Mouse (Mus musculus) midbrain, embryonic 14.5 days (tissue): ENCODE data around the gene Ppp1r37. TPM values are rescaled to one million over a fixed set of nuclear protein-coding genes. Genes with fewer than 3 reads are reported as not detected.

ENCODE experiments used
- ATAC-seq: fragments of 200-750 bp; cut with Nextera tagmentation; 2 replicates; pipeline ENCODE4 v1.8.0; 2017; ENCODE audit warnings: moderate number of reproducible peaks, moderate library complexity; ENCODE audit not compliant: low FRiP score, low TSS enrichment
- DNase-seq: peaks from one replicate; pipeline ENCODE4 v3.0.0-alpha.2; 2015
- H3K27ac ChIP-seq: fragments of 300-500 bp; sonication (generic); replicated peaks from 2 replicates; pipeline ENCODE4 v1.5.1; 2014; ENCODE audit warnings: mild to moderate bottlenecking, low read depth, low read length, moderate library complexity
- H3K27me3 ChIP-seq: fragments of 300-500 bp; sonication (generic); 2 replicates; pipeline ENCODE4 v1.6.1; 2014; ENCODE audit warnings: low read length, control low read depth, mixed read lengths; ENCODE audit not compliant: control insufficient read depth, insufficient read depth
- H3K36me3 ChIP-seq: fragments of 300-500 bp; sonication (generic); 2 replicates; pipeline ENCODE4 v1.6.1; 2014; ENCODE audit warnings: low read length, control low read depth; ENCODE audit not compliant: control insufficient read depth, insufficient read depth
- H3K4me1 ChIP-seq: fragments of 300-500 bp; sonication (generic); 2 replicates; pipeline ENCODE4 v1.6.1; 2014; ENCODE audit warnings: mild to moderate bottlenecking, antibody characterized with exemption, low read length, control low read depth; ENCODE audit not compliant: control insufficient read depth, insufficient read depth
- H3K4me2 ChIP-seq: fragments of 300-500 bp; sonication (generic); 2 replicates; pipeline ENCODE4 v1.6.1; 2014; ENCODE audit warnings: mild to moderate bottlenecking, low read length, moderate library complexity
- H3K4me3 ChIP-seq: fragments of 300-500 bp; sonication (generic); replicated peaks from 2 replicates; pipeline ENCODE4 v1.5.1; 2014; ENCODE audit warnings: low read depth, low read length
- H3K9ac ChIP-seq: fragments of 300-500 bp; sonication (generic); replicated peaks from 2 replicates; pipeline ENCODE4 v1.6.1; 2014; ENCODE audit warnings: mild to moderate bottlenecking, low read length, moderate library complexity
- H3K9me3 ChIP-seq: fragments of 300-500 bp; sonication (generic); 2 replicates; pipeline ENCODE4 v1.6.1; 2016; ENCODE audit warnings: low read length, control low read depth, mixed read lengths; ENCODE audit not compliant: control insufficient read depth
- WGBS: fragments of 180-500 bp; shearing (Covaris S2); extraction: QIAGEN DNeasy Blood & Tissue Kit; methylation state at CpG from one replicate; pipeline ENCODE4 v1.1.7; 2014; 5-methylcytosine and 5-hydroxymethylcytosine counted together
- polyA plus RNA-seq: library from polyadenylated mRNA; unstranded; fragments of >200 nt; fragmentation: Nextera tagmentation; extraction: Ambion mirVana; gene quantifications from 2 replicates; pipeline ENCODE4 v1.2.1, GENCODE M21; 2014

Ppp1r37 gene
- polyA plus RNA-seq, 1 experiment from 2014 or later = 9.5 TPM

DNA sequence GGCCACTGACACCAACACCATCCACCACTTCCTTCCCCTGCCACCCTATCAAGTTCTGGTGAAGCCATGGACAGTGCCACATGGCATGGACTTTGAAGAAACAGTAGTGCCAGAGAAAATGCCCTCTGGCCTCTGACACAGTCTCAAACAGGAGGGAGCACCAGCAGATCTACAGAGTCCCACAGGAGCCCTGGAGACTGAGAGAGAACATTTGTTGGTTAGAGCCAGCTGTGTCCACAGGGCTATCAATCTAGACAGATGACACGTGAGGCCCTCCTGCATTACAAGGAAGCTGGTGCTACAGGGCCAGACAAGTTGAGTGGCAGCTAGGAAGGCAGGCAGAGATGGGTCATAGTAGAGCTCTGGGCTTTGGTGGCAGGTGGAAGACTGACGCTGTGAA is 10.4 kb downstream of the Ppp1r37 start:
- Histone ChIP-seq H3K27me3 (no peaks in the 10 kb centered on the region), H3K9ac (no peak overlapping the region), H3K4me2 (no peak overlapping the region), H3K27ac (no peak overlapping the region), H3K4me3 (no peak overlapping the region), H3K4me1 (no peaks in the 10 kb centered on the region), H3K9me3 (no peaks in the 10 kb centered on the region), H3K36me3 (peaks cover 24% of the 10 kb centered on the region)
- ATAC-seq (no peak), DNase-seq (no peak)
- 82% methylated on average over 2 of the region's 2 CpGs for WGBS

DNA sequence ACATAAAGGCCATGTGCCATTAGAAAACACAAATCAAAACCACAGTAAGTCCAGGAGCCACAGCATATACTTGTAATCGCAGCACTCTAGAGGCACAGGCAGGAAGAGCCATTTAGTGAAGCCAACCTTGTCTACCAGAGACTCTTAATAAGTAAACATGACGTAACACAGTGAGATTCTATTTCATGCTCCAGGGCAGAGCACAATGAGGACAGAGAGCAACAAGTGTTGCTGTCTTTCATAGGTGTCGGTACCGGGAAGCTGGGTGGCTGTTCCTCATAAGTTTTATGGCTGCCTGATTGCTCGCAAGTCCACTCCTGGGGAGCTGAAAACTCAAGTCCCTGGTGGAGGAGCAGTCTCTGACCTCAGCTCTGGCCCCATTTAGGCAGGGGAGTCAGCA is 11.2 kb downstream of the Ppp1r37 start:
- peaks cover 19% of the 10 kb centered on the region for H3K36me3 ChIP-seq
- no peak overlapping the region for H3K9ac ChIP-seq
- WGBS = 87% methylated on average over 5 of the region's 5 CpGs
- H3K27ac ChIP-seq = no peak overlapping the region
- ATAC-seq (no peak), DNase-seq (no peak)
- no peaks in the 10 kb centered on the region for H3K27me3 ChIP-seq
- H3K9me3 ChIP-seq = no peaks in the 10 kb centered on the region
- H3K4me1 ChIP-seq = no peaks in the 10 kb centered on the region
- no peak overlapping the region for H3K4me2 ChIP-seq
- H3K4me3 ChIP-seq = no peak overlapping the region

DNA sequence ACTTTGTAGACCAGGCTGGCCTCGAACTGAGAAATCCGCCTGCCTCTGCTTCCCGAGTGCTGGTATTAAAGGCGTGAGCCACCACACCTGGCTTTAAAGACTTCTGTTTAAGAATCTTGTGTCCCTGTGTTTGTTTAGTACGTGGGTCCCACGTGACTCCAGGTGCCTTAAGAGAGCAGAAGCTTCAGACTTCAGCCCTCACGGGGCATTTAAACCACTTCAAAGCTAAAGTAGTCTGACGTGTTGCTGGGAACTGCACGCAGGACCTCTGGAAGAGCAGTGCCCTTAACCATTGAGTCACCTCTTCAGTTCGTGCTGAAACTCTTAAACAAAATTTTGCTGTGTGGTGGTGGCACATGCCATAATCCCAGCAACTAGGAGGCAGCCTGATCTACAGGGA is 13.5 kb downstream of the Ppp1r37 start:
- no peak overlapping the region for H3K9ac ChIP-seq
- ATAC-seq (no peak), DNase-seq (no peak)
- no peak overlapping the region for H3K27ac ChIP-seq
- no peaks in the 10 kb centered on the region for H3K4me1 ChIP-seq
- H3K4me2 ChIP-seq = no peak overlapping the region
- H3K27me3 ChIP-seq = no peaks in the 10 kb centered on the region
- H3K36me3 ChIP-seq = peaks cover 8% of the 10 kb centered on the region; the same call in 1 of the 2 replicates
- no peaks in the 10 kb centered on the region for H3K9me3 ChIP-seq
- whole genome bisulfite sequencing = 92% methylated on average over 10 of the region's 10 CpGs
- H3K4me3 ChIP-seq = no peak overlapping the region

DNA sequence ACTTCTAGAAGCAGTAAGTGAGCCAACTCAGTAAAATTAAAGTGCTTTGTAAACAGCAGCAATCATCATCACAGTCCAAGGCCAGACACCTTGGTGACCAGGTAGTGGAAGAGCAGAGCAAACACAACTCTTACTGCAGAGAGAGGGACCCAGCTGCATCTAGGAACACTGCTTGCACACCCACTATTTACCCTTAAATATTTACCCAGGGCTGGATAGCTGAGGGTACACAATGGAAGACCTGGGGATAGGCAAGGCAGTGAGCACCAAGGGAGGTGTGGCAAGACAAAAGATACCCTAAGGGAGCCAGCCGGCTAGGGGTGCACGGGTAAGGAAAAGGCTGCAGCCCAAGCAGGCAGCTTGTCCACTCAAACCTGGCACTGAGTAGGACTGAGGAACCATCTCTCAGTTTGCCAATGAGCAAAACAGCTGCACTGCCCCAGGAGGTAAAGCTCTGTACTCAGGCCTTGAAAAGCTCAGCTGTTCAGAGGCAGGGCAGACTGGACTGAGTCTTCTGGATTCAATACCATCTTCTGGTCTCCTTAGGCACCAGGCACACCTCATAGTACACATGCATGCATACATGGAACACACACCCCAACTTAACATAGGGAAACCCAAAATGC is 15.4 kb downstream of the Ppp1r37 start:
- no peak overlapping the region for H3K27ac ChIP-seq
- H3K36me3 ChIP-seq = 0 out of 2 replicates have a peak, but pooled peaks cover under 1% of the 10 kb centered on the region
- no peaks in the 10 kb centered on the region for H3K27me3 ChIP-seq
- DNase-seq (no peak), ATAC-seq (no peak)
- H3K4me3 ChIP-seq = no peak overlapping the region
- no peaks in the 10 kb centered on the region for H3K9me3 ChIP-seq
- H3K4me2 ChIP-seq = no peak overlapping the region
- 48% methylated on average over 2 of the region's 2 CpGs for WGBS
- H3K4me1 ChIP-seq = peaks cover 4% of the 10 kb centered on the region; the same call in 1 of the 2 replicates
- no peak overlapping the region for H3K9ac ChIP-seq

DNA sequence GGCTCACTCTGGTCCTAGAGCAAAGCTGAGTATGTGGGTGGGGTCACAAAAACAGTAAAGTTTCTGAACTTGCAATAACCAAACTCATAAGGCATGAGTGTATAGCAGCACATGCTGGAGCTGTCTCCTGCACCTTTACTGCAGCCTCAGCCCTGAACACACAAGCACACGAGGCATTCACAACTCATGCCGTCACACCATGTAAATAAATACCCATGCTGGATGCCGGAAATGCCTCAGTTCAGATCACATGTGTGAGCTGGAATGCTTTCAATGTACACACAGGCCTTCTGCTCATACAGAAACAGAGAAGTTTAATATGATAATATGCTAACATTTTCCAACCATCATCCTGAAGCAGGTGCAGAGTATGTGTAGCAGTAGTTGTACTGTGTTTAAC is 16.9 kb downstream of the Ppp1r37 start:
- Histone ChIP-seq H3K36me3 (no peaks in the 10 kb centered on the region), H3K27me3 (no peaks in the 10 kb centered on the region), H3K4me2 (no peak overlapping the region), H3K9ac (no peak overlapping the region), H3K27ac (no peak overlapping the region), H3K4me3 (no peak overlapping the region), H3K9me3 (no peaks in the 10 kb centered on the region), H3K4me1 (peaks cover 11% of the 10 kb centered on the region; the same call in 1 of the 2 replicates)
- DNase-seq (no peak), ATAC-seq (no peak)
- WGBS = 84% methylated on average over 3 of the region's 3 CpGs

DNA sequence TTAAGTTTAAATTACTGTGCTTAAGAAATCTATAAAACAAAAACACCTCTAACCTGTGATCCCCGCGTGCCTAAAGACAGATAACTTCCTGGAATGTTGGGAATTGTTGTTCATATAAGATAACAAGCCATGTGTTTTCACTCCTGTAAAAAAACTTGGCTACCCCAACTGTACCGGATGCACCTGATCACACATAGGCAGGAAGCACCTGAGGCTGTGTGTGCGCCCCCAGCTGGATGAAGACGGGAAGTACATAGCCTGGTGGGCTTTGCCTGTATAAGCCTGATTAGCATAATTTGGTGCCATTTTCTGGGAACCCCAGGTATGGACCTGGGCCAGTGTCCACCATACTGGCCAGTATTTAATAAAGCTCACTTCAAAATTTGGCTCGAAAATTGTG is 19.3 kb downstream of the Ppp1r37 start:
- Histone ChIP-seq H3K4me3 (no peak overlapping the region), H3K27ac (no peak overlapping the region), H3K9me3 (no peaks in the 10 kb centered on the region), H3K4me1 (peaks cover 11% of the 10 kb centered on the region; the same call in 1 of the 2 replicates), H3K9ac (no peak overlapping the region), H3K4me2 (no peak overlapping the region), H3K36me3 (no peaks in the 10 kb centered on the region), H3K27me3 (no peaks in the 10 kb centered on the region)
- WGBS = 63% methylated on average over 6 of the region's 6 CpGs
- DNase-seq (no peak), ATAC-seq (no peak)

DNA sequence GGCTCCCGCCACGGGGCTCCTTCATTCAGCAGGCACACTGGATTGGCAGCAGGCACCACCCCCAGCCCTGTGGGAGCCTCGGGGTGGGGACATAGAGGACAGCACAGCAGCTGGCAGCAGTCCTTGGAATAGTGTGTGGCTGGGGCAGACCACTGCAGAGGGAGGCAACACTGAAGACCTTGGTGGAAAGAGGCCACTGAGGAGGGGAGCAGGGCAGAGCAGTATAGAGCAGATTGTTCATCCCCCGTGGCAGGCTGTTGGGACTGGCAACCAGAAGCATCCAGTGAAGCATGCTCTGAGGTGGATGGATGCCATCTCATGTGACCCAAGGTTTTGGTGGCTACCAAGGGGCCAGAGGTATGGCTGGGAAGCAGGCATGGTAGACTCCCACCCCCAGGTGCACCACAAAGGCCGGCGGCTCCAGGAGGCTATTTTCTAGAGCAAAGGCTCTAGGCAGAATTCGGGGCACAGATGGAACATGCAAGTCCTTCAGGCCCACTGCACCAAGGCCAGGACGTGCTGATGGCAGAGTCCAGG is 20.7 kb downstream of the Ppp1r37 start:
- Histone ChIP-seq H3K36me3 (no peaks in the 10 kb centered on the region), H3K9ac (no peak overlapping the region), H3K27ac (peak overlapping the region; percentile 38; the same call in 1 of the 2 replicates), H3K9me3 (no peaks in the 10 kb centered on the region), H3K4me2 (no peak overlapping the region), H3K27me3 (no peaks in the 10 kb centered on the region), H3K4me3 (no peak overlapping the region), H3K4me1 (peaks cover 11% of the 10 kb centered on the region; the same call in 1 of the 2 replicates)
- peak; percentile 64 for DNase-seq
- WGBS = 53% methylated on average over 8 of the region's 8 CpGs
- ATAC-seq = peak; percentile 83

DNA sequence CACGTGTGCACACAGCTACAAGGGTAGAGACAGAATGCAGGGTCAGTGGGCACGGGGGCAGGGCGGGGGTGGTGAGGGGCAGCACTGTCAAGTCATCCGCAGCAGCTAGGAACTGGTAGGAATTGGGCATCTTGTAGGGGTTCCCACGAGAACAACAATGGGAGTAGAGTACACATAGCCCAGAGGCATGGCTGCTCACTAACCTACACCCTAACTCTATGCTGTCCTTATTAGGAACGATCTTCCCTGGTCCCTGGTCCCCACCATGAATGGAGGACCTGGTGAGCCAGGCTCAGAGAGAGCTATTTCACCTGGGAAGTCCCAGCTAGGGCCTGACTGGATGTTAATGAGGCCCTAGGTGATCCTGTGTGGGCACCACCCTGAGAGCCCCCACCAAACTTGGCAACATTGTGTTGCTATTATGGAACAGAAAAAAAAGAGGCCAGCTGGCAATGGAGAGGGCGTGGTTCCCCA is 21.2 kb downstream of the Ppp1r37 start:
- H3K9ac ChIP-seq = no peak overlapping the region
- WGBS = 75% methylated on average over 7 of the region's 7 CpGs
- no peaks in the 10 kb centered on the region for H3K27me3 ChIP-seq
- no peak overlapping the region for H3K4me2 ChIP-seq
- H3K4me1 ChIP-seq = peaks cover 11% of the 10 kb centered on the region; the same call in 1 of the 2 replicates
- H3K9me3 ChIP-seq = no peaks in the 10 kb centered on the region
- no peak for DNase-seq
- no peak overlapping the region for H3K4me3 ChIP-seq
- 0 out of 2 replicates have a peak overlapping the region, but pooled peaks have one; percentile 0 for H3K27ac ChIP-seq
- no peaks in the 10 kb centered on the region for H3K36me3 ChIP-seq
- ATAC-seq = 0 out of 2 replicates have a peak, but pooled peaks have one; percentile 24
